In the genomic region with DNA sequence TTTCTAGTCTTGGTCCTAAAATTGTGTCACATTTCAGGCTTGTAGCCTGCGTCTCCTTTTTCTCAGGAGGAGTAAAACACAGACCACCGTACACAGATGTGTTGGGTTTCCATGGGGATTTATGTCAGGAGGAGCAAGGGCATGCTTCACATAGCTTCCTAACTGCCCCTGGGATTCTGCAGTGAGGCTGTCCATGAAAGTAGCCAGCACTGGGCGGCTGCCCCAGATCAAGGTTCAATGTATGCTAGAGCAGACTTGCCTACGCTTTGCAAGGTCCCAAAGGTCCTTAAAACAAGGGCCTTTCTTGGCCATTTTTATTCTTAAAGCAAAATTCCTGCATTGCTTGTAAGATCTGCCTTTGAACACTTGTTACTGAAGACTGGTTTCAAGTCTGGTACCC, we compare ENCODE assay signal across 20 mouse cellular contexts. TPM values are rescaled to one million over a fixed set of nuclear protein-coding genes. Genes with fewer than 3 reads are reported as not detected.
DNase-seq lines count a peak whose midpoint lies in the region; ATAC-seq lines count a peak whose summit lies in the region.
"Had no signal": no experiment of that assay in that cellular context is flagged by ENCODE, and none has a peak within 500 bp of the region (broad histone marks: within the 10 kb centered on the region; RNA-seq: fewer than 3 reads in every experiment).

No protein-coding gene starts in this region.

- no peak overlapping the region for H3K9ac ChIP-seq in hindbrain, embryonic 16.5 days (ENCODE audit: low read depth, low read length)
- H3K9ac ChIP-seq: forebrain, embryonic 15.5 days; hindbrain, embryonic 12.5 days; limb, embryonic 13.5 days; liver, embryonic 13.5 days; lung, embryonic 14.5 days had no signal

- H3K36me3 ChIP-seq in hindbrain, embryonic 16.5 days (ENCODE audit: control insufficient read depth, insufficient read depth, low read length), result no peaks in the 10 kb centered on the region
- H3K36me3 ChIP-seq: forebrain, embryonic 15.5 days; G1E; hindbrain, embryonic 12.5 days; limb, embryonic 13.5 days; liver, embryonic 13.5 days had no signal

- H3K27ac ChIP-seq in hindbrain, embryonic 16.5 days (ENCODE audit: low read depth, low read length), result no peak overlapping the region
- H3K27ac ChIP-seq: forebrain, embryonic 15.5 days; hindbrain, embryonic 12.5 days; limb, embryonic 13.5 days; liver, embryonic 13.5 days had no signal

- no peaks in the 10 kb centered on the region; the same call in 1 of the 2 replicates for H3K4me1 ChIP-seq in hindbrain, embryonic 16.5 days (ENCODE audit: control insufficient read depth, insufficient read depth, low read depth, low read length)
- H3K4me1 ChIP-seq: liver, embryonic 13.5 days had no signal

- H3K4me3 ChIP-seq in hindbrain, embryonic 16.5 days (ENCODE audit: low read length), result no peak overlapping the region
- H3K4me3 ChIP-seq: erythroblast, embryonic 14.5 days; forebrain, embryonic 15.5 days; hindbrain, embryonic 12.5 days; limb, embryonic 13.5 days; liver, embryonic 13.5 days had no signal

- no peak overlapping the region for H3K4me2 ChIP-seq in hindbrain, embryonic 16.5 days (ENCODE audit: low read length)
- H3K4me2 ChIP-seq: forebrain, embryonic 15.5 days; hindbrain, embryonic 12.5 days; limb, embryonic 13.5 days; liver, embryonic 13.5 days; lung, embryonic 14.5 days had no signal

- 56% methylated on average over 4 of the region's 4 CpGs for WGBS in hindbrain, embryonic 16.5 days

- peak; percentile 22 for DNase-seq in embryo, embryonic 11 days
- DNase-seq in embryo, embryonic 9.5 days (ENCODE audit: extremely low spot score), result no peak
- DNase-seq in kidney, adult 18-20 months, result peak; percentile 22
- peak; percentile 46 for DNase-seq in kidney, postnatal 10 days
- peak; percentile 23 for DNase-seq in mesoderm, embryonic 11.5 days (ENCODE audit: low read depth, low spot score)
- DNase-seq in layer of hippocampus, adult 9-10 months (ENCODE audit: low spot score), result no peak
- DNase-seq: adrenal gland, postnatal 14 days; cerebellum, adult 9-11 months; gastrocnemius, postnatal 36 days; liver, embryonic 13.5 days; lung, embryonic 14.5 days; lung, postnatal 36 days had no signal

- no peaks in the 10 kb centered on the region; the same call in 1 of the 2 replicates for H3K27me3 ChIP-seq in hindbrain, embryonic 16.5 days (replicated peaks; ENCODE audit: control insufficient read depth, insufficient read depth, low read length)
- H3K27me3 ChIP-seq: forebrain, embryonic 15.5 days; limb, embryonic 13.5 days; liver, embryonic 13.5 days had no signal

- ATAC-seq in hindbrain, embryonic 16.5 days, result no peak
- ATAC-seq: activated CD4-positive, CD25-positive, alpha-beta regulatory T cell, adult 4 months; forebrain, embryonic 15.5 days; inflammation-experienced regulatory T-cells, adult 6 months had no signal

- no peaks in the 10 kb centered on the region for H3K9me3 ChIP-seq in hindbrain, embryonic 16.5 days (ENCODE audit: control insufficient read depth, low read length)
- H3K9me3 ChIP-seq: forebrain, embryonic 15.5 days; G1E; hindbrain, embryonic 12.5 days; limb, embryonic 13.5 days; liver, embryonic 13.5 days had no signal

RNA-seq across cellular contexts. Expression of a gene that starts 47.4 kb away (rescaled TPM):
- 7.5 and 9.1 TPM in 2 replicates for polyA plus RNA-seq in hindbrain, embryonic 16.5 days (2015; fragmentation: Nextera tagmentation; extraction: Ambion mirVana)
- polyA plus RNA-seq: activated CD4-positive, CD25-positive, alpha-beta regulatory T cell, adult 4 months; G1E; inflammation-experienced regulatory T-cells, adult 6 months had no signal

Comparison
In these comparisons a context has a peak if more than half of its experiments do, and no peak if none do; other contexts are left out.
1. DNase-seq: peak in embryo, embryonic 11 days (single experiment), kidney, adult 18-20 months (single experiment), kidney, postnatal 10 days (single experiment) and mesoderm, embryonic 11.5 days (single experiment); none in embryo, embryonic 9.5 days (single experiment) and layer of hippocampus, adult 9-10 months (single experiment).